19 mouse cellular contexts compared by ENCODE assay signal in genomic region chr6:110545542-110545941, GRCm38 (mm10).
A peak's percentile ranks its signal among the peaks of the same experiment; 100 is the strongest.
DNase-seq lines count a peak whose midpoint lies in the region; ATAC-seq and TF ChIP-seq lines count a peak whose summit lies in the region.
"Had no signal": no experiment of that assay in that cellular context is flagged by ENCODE, and none has a peak within 500 bp of the region (broad histone marks: within the 10 kb centered on the region; RNA-seq: fewer than 3 reads in every experiment).

No protein-coding gene starts in this region.

- DNase-seq in cerebellum, adult 9-10 months: peak; percentile 1
- no peak for DNase-seq in cerebellum, adult 11-12 months
- no peak for DNase-seq in frontal cortex, postnatal 10 days (ENCODE audit: low spot score in 2 of 2)
- peak; percentile 5 for DNase-seq in limb, embryonic 14.5 days (ENCODE audit: low spot score)
- DNase-seq in limb, embryonic 10.5 days (ENCODE audit: low spot score): no peak
- no peak for DNase-seq in stomach, postnatal 0 days (ENCODE audit: low spot score)
- DNase-seq in T-cell, adult 2 months (ENCODE audit: low spot score): no peak
- DNase-seq: adrenal gland, postnatal 10 days; cerebellum, adult 8-10 months; heart, postnatal 4 days; lung, adult 18-20 months; lung, postnatal 10 days had no signal

- WGBS in limb, embryonic 14.5 days: 73% methylated on average over 2 of the region's 2 CpGs
- WGBS in limb, embryonic 10.5 days: 75% methylated on average over 2 of the region's 2 CpGs
- WGBS in stomach, postnatal 0 days: 67% methylated on average over 2 of the region's 2 CpGs

- no peaks in the 10 kb centered on the region for H3K27me3 ChIP-seq in limb, embryonic 14.5 days (ENCODE audit: control insufficient read depth, insufficient read depth, low read length)
- H3K27me3 ChIP-seq in limb, embryonic 10.5 days (ENCODE audit: low read depth, poor library complexity, severe bottlenecking): no peaks in the 10 kb centered on the region
- H3K27me3 ChIP-seq in stomach, postnatal 0 days (ENCODE audit: control insufficient read depth, insufficient read depth, low read length): no peaks in the 10 kb centered on the region
- H3K27me3 ChIP-seq: heart, embryonic 15.5 days; kidney, embryonic 15.5 days; limb, embryonic 12.5 days; liver, embryonic 12.5 days had no signal

- H3K9ac ChIP-seq in limb, embryonic 14.5 days (ENCODE audit: low read depth, low read length, severe bottlenecking): no peak overlapping the region
- no peak overlapping the region for H3K9ac ChIP-seq in stomach, postnatal 0 days (ENCODE audit: low read length)
- H3K9ac ChIP-seq: heart, embryonic 15.5 days; kidney, embryonic 15.5 days; limb, embryonic 12.5 days; liver, embryonic 12.5 days had no signal

- peak; percentile 18; the same call in 1 of the 2 replicates for TF ChIP-seq CTCF in stomach, postnatal 0 days (IDR thresholded peaks at IDR 0.05; ENCODE audit: low read depth)

- H3K36me3 ChIP-seq in limb, embryonic 14.5 days (ENCODE audit: control insufficient read depth, insufficient read depth, low read length): no peaks in the 10 kb centered on the region
- H3K36me3 ChIP-seq in limb, embryonic 10.5 days: no peaks in the 10 kb centered on the region
- no peaks in the 10 kb centered on the region for H3K36me3 ChIP-seq in stomach, postnatal 0 days (ENCODE audit: control insufficient read depth, insufficient read depth, low read length)
- H3K36me3 ChIP-seq: heart, embryonic 15.5 days; kidney, embryonic 15.5 days; limb, embryonic 12.5 days; liver, embryonic 12.5 days; midbrain, embryonic 10.5 days had no signal

- H3K4me2 ChIP-seq in limb, embryonic 14.5 days (replicated peaks; ENCODE audit: low read depth, low read length, severe bottlenecking): no peak overlapping the region
- H3K4me2 ChIP-seq in stomach, postnatal 0 days (replicated peaks; ENCODE audit: low read depth): no peak overlapping the region
- H3K4me2 ChIP-seq: heart, embryonic 15.5 days; kidney, embryonic 15.5 days; limb, embryonic 12.5 days; liver, embryonic 12.5 days had no signal

- peak; percentile 81 for ATAC-seq in frontal cortex, adult (ENCODE audit: low TSS enrichment)
- no peak for ATAC-seq in limb, embryonic 14.5 days (ENCODE audit: low FRiP score, low read depth)
- ATAC-seq in stomach, postnatal 0 days (ENCODE audit: low FRiP score, low TSS enrichment): no peak
- ATAC-seq: intestine, postnatal 0 days; liver, embryonic 12.5 days had no signal

- H3K4me3 ChIP-seq in limb, embryonic 14.5 days (replicated peaks; ENCODE audit: low read length): no peak overlapping the region
- H3K4me3 ChIP-seq in limb, embryonic 10.5 days: no peak overlapping the region
- H3K4me3 ChIP-seq in stomach, postnatal 0 days (ENCODE audit: low read depth, low read length): no peak overlapping the region
- H3K4me3 ChIP-seq: heart, embryonic 15.5 days; kidney, embryonic 15.5 days; limb, embryonic 12.5 days; liver, embryonic 12.5 days; midbrain, embryonic 10.5 days had no signal

- H3K4me1 ChIP-seq in limb, embryonic 14.5 days (ENCODE audit: control insufficient read depth, insufficient read depth, low read length): no peaks in the 10 kb centered on the region
- H3K4me1 ChIP-seq in limb, embryonic 10.5 days: no peaks in the 10 kb centered on the region
- no peaks in the 10 kb centered on the region for H3K4me1 ChIP-seq in stomach, postnatal 0 days (replicated peaks; ENCODE audit: control insufficient read depth, insufficient read depth)
- H3K4me1 ChIP-seq: heart, embryonic 15.5 days; kidney, embryonic 15.5 days; limb, embryonic 12.5 days; liver, embryonic 12.5 days; midbrain, embryonic 10.5 days had no signal

- TF ChIP-seq EP300 in stomach, postnatal 0 days (optimal IDR thresholded peaks at IDR 0.05): no peak

- no peak overlapping the region for H3K27ac ChIP-seq in limb, embryonic 14.5 days (replicated peaks; ENCODE audit: low read depth, low read length)
- H3K27ac ChIP-seq in limb, embryonic 10.5 days: no peak overlapping the region
- H3K27ac ChIP-seq in stomach, postnatal 0 days (replicated peaks): no peak overlapping the region
- H3K27ac ChIP-seq: heart, embryonic 15.5 days; kidney, embryonic 15.5 days; limb, embryonic 12.5 days; liver, embryonic 12.5 days; midbrain, embryonic 10.5 days had no signal

- no peak for TF ChIP-seq POLR2A in limb, embryonic 14.5 days (IDR thresholded peaks at IDR 0.05; ENCODE audit: borderline replicate concordance, extremely low read depth, insufficient read depth, insufficient read length)

- no peaks in the 10 kb centered on the region for H3K9me3 ChIP-seq in limb, embryonic 14.5 days (ENCODE audit: control insufficient read depth, low read length)
- H3K9me3 ChIP-seq in limb, embryonic 10.5 days (replicated peaks): no peaks in the 10 kb centered on the region
- H3K9me3 ChIP-seq in stomach, postnatal 0 days (ENCODE audit: control insufficient read depth, low read length): no peaks in the 10 kb centered on the region
- H3K9me3 ChIP-seq: heart, embryonic 15.5 days; kidney, embryonic 15.5 days; limb, embryonic 12.5 days; liver, embryonic 12.5 days; midbrain, embryonic 10.5 days had no signal

Comparison
In these comparisons a context has a peak if more than half of its experiments do, and no peak if none do; other contexts are left out.
1. DNase-seq: peak in cerebellum, adult 9-10 months (single experiment) and limb, embryonic 14.5 days (single experiment); none in cerebellum, adult 11-12 months (single experiment), frontal cortex, postnatal 10 days (0 of 2), limb, embryonic 10.5 days (single experiment), stomach, postnatal 0 days (single experiment) and T-cell, adult 2 months (single experiment).